Mouse (Mus musculus): ENCODE measurements around the gene Stpg1.
A peak's percentile ranks its signal among the peaks of the same experiment; 100 is the strongest.

Stpg1 gene

DNA sequence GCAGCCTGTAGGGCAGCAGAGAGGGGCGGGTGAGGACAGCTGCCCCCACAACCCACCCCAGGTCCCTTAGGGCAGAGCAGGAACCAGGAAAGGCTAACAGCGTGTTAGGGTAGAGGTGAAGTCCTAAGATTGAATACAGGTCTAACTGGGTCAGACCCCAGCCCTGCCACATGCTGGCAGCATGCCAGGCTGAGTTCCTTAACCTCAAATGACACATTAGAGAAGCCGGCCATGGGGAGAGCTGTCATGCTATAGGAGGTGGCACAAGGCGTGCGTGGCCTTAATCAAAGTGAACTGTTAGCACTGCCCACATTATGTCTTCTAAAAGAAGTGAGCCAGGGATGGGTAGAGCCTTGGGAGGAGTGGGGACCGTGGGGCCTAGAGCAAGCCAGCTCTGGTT lies 54.7 kb downstream of the Stpg1 start:
- no peak for DNase-seq (ENCODE audit: low spot score)

- DNase-seq (ENCODE audit: low spot score): no peak
Measured at GRCm38 (mm10) chr4:135563794-135564193, 69.2 kb downstream of the Stpg1 start.

DNA sequence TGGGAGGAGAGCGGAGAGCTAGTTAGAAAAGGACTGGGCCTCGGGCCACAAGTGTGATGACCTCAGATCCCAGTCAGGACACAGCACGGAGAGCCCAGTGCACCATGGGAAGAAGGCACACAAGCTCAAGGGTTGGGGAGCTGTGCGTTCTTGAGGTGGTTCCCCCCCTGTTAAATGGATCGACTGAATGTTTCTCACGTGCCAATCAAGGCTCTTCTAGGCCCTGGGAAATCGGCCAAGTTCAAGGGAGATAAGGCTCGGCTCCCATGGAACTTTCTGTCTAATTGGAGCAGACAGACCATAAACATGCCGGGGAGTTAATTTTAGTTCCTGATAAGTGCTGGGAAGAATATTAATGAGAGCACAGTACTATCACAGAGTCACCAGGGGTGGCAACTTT lies 70.8 kb downstream of the Stpg1 start:
- DNase-seq (ENCODE audit: low spot score): no peak

DNA sequence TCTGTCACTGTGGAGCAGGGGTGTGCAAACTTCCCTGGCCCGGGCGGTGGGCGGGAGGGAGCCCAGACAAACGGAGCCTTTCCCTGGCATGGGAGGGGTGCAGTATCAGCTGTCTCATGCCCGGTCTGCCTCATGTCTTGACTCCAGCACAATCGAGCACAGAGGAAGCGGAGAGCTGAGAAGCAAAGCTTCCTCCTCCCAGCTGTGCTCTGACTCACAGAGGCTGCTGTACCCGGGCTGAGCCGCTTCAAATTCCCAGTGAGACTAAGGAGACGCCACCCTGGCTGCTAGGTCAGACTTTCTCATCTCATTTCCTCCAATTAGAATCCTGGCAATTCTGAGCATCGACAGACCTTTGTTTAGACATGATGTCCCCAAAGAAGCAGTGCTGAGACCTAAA lies 72.5 kb downstream of the Stpg1 start:
- no peak for DNase-seq (ENCODE audit: low spot score)

DNA sequence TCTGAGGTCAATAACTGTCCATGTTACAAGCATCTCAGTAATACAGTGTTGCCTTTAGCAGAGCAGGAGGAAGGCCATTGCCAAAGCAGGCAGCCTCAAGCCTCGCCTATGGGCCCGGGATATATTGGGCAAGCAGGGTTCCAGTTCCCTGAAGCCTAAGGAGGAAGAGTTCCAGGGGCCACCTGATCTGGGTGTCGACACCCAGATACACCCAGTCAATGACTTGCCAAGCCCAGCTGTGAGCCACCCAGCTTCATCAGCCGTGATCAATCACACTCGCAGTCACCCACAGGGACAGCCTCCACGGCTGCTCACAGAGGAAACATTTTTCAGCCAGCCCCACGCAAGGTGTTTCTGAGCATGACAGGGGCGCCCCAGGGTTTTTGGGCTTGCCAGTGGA lies 72.9 kb downstream of the Stpg1 start:
- DNase-seq (ENCODE audit: low spot score): no peak

DNA sequence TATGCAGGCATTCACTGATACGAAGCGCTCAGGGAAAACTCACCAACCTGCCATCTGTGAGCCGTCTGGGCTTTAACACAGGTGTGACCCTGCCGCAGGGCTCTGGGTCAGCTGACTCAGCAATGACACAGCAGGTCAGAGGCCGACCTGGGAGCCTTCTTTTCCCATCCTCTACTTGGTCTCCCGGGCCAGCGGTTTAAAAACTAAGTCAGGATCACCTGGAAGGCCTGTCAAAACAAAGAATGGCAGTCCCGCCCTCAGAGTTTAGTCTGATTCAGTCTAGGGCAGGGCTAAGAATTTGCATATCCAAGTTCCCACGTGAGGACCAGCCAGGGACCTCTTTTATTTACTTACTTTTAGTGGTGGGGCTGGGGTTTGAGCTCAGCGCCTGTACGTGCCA lies 74.6 kb downstream of the Stpg1 start:
- no peak for DNase-seq (ENCODE audit: low spot score)

GRCm38 (mm10) chr4:135570152-135571036 lies 75.8 kb downstream of the Stpg1 start:
- peak; percentile 55 for DNase-seq (ENCODE audit: low spot score)

- peak; percentile 39 for DNase-seq (ENCODE audit: low spot score)
Measured at GRCm38 (mm10) chr4:135571037-135571550, 76.5 kb downstream of the Stpg1 start.

DNA sequence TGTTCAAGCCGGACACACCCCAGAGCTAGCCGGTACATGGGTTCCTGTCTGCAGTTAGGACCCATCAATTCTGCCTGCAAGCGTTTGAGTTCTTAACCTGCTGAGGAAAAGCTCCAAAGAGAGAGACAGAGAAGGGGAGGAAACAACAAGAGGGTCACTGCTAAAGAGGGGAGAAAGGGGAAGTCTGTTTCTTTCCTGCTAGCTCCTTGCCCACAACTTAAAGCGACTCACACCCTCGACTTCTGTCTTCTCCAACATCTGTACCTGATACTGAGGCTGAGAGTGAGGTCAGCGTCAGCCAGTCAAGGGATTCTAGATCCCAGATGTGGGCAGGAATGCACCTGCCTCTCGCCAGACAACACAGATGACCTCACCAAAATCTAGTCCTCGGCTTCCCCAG lies 77.7 kb downstream of the Stpg1 start:
- no peak for DNase-seq (ENCODE audit: low spot score)

DNA sequence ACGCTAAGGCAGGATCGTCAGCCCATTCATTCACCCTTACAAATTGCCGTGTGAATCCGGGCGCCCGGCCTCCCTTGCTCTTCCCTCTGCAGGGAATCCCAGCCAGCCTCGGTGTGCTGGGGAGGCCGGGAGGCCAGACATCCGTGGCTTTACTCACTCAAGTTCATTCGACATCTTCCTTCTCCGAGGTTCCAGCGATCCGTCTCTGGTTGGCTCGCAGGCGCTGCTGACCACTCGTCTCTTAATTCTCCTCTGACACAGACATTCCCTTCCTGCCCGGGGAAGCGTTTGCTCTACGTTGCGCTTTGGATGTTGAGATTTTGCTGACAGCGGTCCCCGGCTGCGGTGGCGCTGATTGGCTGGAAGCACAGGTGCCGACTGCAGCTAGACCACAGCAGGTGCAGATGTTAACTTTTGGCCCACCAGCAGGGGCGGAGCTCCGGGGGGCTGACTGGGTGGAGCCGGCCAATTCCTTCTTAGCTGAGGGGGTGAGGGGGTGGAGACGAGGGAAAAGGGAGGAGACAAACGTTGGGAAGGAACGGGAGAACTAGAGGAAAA lies 78.7 kb downstream of the Stpg1 start, which contains the start of gene Grhl3:
Gene Grhl3, minus strand, starts transcription at position 380 of the 558 bp plus-strand sequence.
- peak; percentile 65 for DNase-seq (ENCODE audit: low spot score)

DNA sequence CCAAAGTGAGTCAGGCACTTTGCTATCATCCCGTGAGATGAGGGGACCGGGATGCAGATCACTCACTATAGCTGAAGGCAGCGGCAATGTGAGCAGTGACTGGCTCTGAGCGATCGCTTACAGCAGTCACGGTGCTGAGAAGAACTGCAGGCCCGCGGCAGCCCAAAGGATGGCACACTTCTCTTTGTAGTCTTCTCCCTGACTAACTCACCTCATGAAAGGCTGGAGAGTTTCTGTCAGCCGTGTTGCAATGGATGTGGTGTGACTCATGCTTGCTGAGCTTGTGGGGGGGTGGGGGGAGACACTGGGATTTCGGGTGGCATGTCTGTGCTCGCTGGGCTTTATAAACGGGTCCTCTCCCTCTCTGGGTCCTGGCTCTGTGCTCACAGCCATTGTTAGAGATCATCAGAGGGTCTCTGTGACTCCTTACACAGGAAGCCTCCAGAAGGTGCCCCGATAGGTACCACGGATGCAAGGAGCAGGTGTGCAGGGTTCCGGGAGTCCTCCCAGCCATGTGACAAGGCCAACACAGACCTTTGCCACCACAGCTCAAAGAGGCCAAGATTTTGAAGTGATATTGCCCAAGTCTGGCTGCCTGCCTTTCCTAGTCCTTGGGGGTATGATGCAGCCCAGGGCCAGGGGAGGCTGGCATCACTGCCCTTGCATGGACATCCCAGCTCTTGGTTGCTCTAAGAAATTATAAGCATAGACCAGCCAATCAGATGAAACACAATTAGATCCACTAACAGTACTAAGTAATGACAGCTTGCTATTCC lies 81.0 kb downstream of the Stpg1 start:
- no peak for DNase-seq (ENCODE audit: low spot score)

DNA sequence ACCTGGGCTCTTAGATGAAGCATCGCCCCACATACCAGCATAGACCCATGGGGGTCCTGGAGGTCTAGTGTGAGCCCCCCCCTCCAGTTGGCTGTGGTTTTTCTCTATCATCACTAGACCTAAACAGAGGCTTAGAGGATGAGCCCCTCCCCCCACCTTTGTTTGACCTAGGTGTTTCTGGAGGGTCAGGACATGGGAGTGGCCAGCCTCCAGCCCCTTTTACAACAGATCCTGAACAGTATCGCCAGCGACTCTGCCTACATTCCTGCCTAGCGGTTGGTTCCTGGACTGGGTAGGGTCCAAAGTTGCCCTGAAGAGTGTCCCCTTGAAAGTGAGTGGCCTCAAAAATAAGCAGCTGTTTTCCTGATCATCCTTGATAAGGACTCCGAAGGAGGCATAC lies 83.9 kb downstream of the Stpg1 start:
- no peak for DNase-seq (ENCODE audit: low spot score)

DNA sequence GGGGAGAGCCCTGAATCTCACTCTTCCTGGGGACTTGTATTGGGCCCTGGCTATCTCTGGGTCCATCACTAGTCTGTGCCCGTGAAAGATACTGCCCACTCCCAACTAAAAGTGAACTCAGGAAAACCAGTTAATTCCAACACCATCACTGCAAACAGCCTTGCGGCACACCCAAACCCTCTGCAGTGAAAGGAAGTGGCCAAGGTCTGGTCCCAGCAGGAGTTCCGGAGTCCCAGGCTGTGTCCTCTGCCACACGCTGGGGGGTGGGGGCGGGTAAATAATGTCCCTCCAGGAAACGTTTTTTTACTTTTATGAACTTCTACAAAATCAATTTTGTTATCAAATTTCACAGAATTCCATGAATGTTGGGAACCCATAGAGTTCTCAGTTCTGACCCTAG lies 85.1 kb downstream of the Stpg1 start:
- DNase-seq (ENCODE audit: low spot score): no peak

DNA sequence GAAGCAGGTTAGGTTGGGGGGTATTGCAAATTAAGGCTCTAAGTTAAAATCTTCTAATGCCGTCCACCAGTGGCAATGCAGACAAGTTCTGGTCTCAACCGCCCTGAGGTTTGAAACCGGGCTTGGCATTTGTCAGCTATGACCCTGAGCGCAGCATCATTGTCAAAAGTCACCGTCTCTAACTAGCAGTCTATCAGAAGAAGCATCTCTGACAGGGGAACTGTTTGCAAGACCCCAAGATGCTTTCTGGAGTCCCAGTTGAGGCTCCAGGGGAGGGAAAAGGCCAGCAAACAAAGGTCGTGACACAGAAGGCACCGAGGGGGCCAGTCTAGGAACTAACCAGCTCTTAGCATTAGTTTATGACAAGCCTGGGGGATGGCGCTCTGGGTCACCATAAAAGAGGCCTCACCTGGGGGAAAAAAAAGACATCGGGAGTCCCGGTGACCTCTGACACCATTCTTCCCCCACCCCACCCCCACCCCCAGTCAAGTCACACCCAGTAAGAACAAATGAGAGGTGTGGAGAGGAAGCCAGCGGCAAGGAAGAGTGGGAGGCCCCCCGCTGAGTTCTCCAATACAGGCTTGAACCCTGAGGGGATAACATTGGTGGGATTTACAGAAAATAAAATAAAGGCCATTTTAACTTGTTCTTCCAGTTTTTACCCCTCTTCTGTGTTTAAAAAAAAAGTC lies 86.8 kb downstream of the Stpg1 start:
- no peak for DNase-seq (ENCODE audit: low spot score)

DNA sequence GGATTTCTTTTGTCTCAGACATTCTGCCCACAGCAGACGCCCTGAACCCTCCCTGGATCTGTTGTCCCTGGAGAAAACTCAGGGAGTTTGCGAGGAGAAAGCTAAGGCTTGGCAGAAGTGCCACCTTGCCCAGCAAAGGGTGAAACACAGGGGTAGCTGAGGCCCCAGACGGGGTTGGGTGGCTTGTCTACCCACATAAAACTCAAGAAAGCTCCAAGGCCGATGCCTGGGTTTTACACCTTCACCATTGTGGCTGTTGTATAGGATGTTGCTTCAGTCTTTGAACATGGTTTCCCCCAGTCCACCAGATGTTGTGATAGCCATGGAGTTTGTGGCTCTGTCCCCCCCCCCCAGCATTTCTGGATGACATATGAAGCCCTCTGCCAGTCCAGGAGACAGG lies 90.2 kb downstream of the Stpg1 start:
- no peak for DNase-seq (ENCODE audit: low spot score)

All from embryo, embryonic 10 days (tissue).